In the genomic region with DNA sequence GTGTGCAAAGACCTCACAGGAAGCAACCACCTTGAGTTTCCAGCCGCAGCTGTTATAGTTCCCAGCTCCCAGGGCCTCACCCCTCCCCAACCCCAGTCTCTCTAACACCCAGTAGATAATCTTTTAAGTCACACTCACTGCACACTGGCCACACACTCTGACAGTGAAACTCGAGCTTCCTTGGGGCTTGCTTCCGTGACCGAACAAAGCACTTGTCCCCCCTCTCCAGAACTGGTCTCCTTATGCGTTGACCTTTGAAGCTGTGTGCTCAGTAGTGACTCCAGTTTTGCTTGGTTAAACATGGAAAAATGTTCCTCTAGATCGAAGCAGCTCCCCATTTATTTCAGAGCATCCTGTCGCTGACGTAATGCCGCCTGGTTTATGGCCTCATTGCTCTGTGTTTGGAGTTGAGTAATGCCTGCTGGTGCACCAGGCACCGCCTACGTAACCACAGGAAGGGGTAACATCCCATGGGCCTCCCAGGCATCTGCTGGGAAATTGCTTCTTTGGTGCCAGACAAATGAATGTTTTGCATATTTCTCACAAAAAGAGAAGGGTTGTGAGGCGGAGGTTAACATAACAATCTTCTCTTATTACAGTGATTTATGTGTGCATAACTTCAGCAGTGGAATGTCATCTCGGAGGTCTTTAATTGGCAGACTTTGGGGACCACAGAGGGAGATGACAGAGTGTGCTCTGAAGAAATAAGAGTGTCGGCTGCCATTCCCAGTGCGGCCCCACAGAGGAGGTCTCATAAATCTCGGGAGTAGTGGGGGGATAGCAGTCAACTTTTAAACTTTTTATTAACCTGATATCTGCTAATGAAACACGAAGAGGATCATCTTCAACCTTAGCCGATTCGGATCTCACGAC, we compare ENCODE assay signal across 10 mouse cellular contexts.
DNase-seq lines count a peak whose midpoint lies in the region; ATAC-seq and TF ChIP-seq lines count a peak whose summit lies in the region.
"Had no signal": no experiment of that assay in that cellular context is flagged by ENCODE, and none has a peak within 500 bp of the region (broad histone marks: within the 10 kb centered on the region; RNA-seq: fewer than 3 reads in every experiment).

No protein-coding gene starts in this region.

- 16% methylated on average over 20 of the region's 20 CpGs for WGBS in kidney, adult 2 months
- 55% methylated on average over 20 of the region's 20 CpGs for WGBS in liver, embryonic 16.5 days (ENCODE audit: insufficient replicate concordance)

- H3K36me3 ChIP-seq in kidney, adult 2 months (ENCODE audit: control insufficient read depth, insufficient read depth, low read length): no peaks in the 10 kb centered on the region
- H3K36me3 ChIP-seq in liver, embryonic 16.5 days (ENCODE audit: control insufficient read depth, insufficient read depth): no peaks in the 10 kb centered on the region
- H3K36me3 ChIP-seq: heart, embryonic 13.5 days had no signal

- H3K4me2 ChIP-seq in liver, embryonic 16.5 days (ENCODE audit: low read depth, low read length): no peak overlapping the region
- H3K4me2 ChIP-seq: heart, embryonic 13.5 days had no signal

- intact Hi-C loops in gastrocnemius, postnatal 14 days (cut with DNase I; ENCODE audit: low total_unique reads): no loop called here

- no peaks in the 10 kb centered on the region for H3K9me3 ChIP-seq in liver, embryonic 16.5 days (replicated peaks; ENCODE audit: control insufficient read depth, low read length)
- H3K9me3 ChIP-seq: heart, embryonic 13.5 days had no signal

- ATAC-seq in liver, embryonic 16.5 days (ENCODE audit: low read depth): 0 out of 2 replicates have a peak, but pooled peaks have one; percentile 13
- ATAC-seq in cerebellum, adult (ENCODE audit: insufficient number of reproducible peaks, low FRiP score, low TSS enrichment): no peak

- H3K27ac ChIP-seq in kidney, adult 2 months (ENCODE audit: insufficient read depth, low read depth, low read length): 0 out of 2 replicates have a peak overlapping the region, but pooled peaks have one; percentile 12
- no peak overlapping the region for H3K27ac ChIP-seq in liver, embryonic 16.5 days (ENCODE audit: low read length)
- H3K27ac ChIP-seq: heart, embryonic 13.5 days had no signal

- no peaks in the 10 kb centered on the region for H3K27me3 ChIP-seq in kidney, adult 2 months (replicated peaks; ENCODE audit: control insufficient read depth, insufficient read depth, low read length)
- H3K27me3 ChIP-seq in liver, embryonic 16.5 days (ENCODE audit: control insufficient read depth, insufficient read depth, low read depth, low read length): no peaks in the 10 kb centered on the region
- H3K27me3 ChIP-seq: heart, embryonic 13.5 days; megakaryocyte, embryonic 14.5 days had no signal

- DNase-seq in gastrocnemius, postnatal 14 days: peak; percentile 12
- DNase-seq in gastrocnemius, postnatal 10 days: no peak
- peak; percentile 5 to 12 for DNase-seq in adrenal gland, postnatal 36 days
- DNase-seq in kidney, adult 2 months: peak; percentile 70
- no peak for DNase-seq in left cerebral cortex, adult 8-10 months (ENCODE audit: low spot score in 2 of 2)
- no peak for DNase-seq in cerebellum, postnatal 36 days

- no peak overlapping the region for H3K9ac ChIP-seq in liver, embryonic 16.5 days (ENCODE audit: low read depth, low read length)
- H3K9ac ChIP-seq: heart, embryonic 13.5 days had no signal

- no peak for TF ChIP-seq CTCF in kidney, adult 2 months (conservative IDR thresholded peaks at IDR 0.05; ENCODE audit: insufficient read depth, insufficient read length, low read depth, low read length)

- no peak overlapping the region for H3K4me3 ChIP-seq in kidney, adult 2 months (ENCODE audit: insufficient read depth, low read depth, low read length)
- H3K4me3 ChIP-seq in liver, embryonic 16.5 days (ENCODE audit: low read depth, low read length): no peak overlapping the region
- H3K4me3 ChIP-seq: heart, embryonic 13.5 days; megakaryocyte, embryonic 14.5 days had no signal

- no peak for TF ChIP-seq POLR2A in kidney, adult 2 months (IDR thresholded peaks at IDR 0.05; ENCODE audit: low read depth, low read length)

- H3K4me1 ChIP-seq in kidney, adult 2 months (ENCODE audit: control insufficient read depth, insufficient read depth, low read length): no peaks in the 10 kb centered on the region
- no peaks in the 10 kb centered on the region for H3K4me1 ChIP-seq in liver, embryonic 16.5 days (ENCODE audit: control insufficient read depth, low read depth, low read length)
- H3K4me1 ChIP-seq: megakaryocyte, embryonic 14.5 days had no signal

Comparison
In these comparisons a context has a peak if more than half of its experiments do, and no peak if none do; other contexts are left out.
1. DNase-seq: peak in gastrocnemius, postnatal 14 days (single experiment), adrenal gland, postnatal 36 days (2 of 2) and kidney, adult 2 months (single experiment); none in gastrocnemius, postnatal 10 days (single experiment), left cerebral cortex, adult 8-10 months (0 of 2) and cerebellum, postnatal 36 days (0 of 2).